Mouse (Mus musculus): ENCODE measurements around the gene Pgs1.

Pgs1 gene

GRCm38 (mm10) chr11:117963091-117963793, 22.9 kb upstream of the Pgs1 start:
- DNase-seq, result peak; percentile 85

GRCm38 (mm10) chr11:117963872-117964271, 22.2 kb upstream of the Pgs1 start:
- no peak for DNase-seq

GRCm38 (mm10) chr11:117964294-117964693, 21.8 kb upstream of the Pgs1 start:
- DNase-seq, result no peak

DNA sequence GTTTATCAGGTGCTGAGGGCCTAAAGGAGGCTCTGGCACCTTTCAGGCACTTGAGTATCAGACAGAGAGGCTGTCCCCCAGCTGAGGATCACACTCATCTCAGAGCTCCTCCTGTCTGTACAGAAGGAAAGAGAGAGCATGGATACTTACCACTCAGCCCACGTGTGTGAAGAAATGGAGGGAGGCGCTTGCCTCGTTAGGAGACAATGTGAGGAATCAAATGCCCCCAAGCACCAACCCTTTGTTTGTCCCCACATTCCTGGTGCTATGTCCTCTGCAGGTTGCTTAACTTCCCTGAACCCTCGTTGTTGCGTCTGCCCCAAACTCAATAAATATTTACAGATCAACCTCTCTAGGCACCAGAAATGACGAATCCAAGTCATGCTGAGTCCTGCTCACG, 21.0 kb upstream of the Pgs1 start:
- no peak for DNase-seq

DNA sequence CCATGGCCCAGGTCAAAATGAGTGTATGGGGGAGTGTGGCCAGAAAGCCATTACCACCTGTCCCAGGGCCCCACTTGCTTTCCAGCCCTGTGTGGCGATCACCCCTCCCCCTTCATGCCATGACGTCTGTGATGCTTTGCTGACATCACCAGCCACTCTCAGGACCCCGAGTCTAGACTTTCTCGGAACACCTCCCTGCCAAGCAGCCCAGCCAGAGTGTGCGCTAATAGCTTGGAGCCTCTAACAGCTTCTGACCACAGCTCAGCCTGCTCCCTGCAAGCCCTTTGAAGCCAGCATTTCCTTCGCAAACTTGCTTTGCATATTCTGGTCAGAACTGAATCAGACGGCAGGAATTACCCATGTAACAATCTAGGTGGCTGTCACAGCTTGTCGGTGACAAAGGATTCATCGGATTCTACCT, 20.5 kb upstream of the Pgs1 start:
- no peak for DNase-seq

- DNase-seq, result peak; percentile 57
Measured at GRCm38 (mm10) chr11:117966506-117967100, 19.5 kb upstream of the Pgs1 start.

DNA sequence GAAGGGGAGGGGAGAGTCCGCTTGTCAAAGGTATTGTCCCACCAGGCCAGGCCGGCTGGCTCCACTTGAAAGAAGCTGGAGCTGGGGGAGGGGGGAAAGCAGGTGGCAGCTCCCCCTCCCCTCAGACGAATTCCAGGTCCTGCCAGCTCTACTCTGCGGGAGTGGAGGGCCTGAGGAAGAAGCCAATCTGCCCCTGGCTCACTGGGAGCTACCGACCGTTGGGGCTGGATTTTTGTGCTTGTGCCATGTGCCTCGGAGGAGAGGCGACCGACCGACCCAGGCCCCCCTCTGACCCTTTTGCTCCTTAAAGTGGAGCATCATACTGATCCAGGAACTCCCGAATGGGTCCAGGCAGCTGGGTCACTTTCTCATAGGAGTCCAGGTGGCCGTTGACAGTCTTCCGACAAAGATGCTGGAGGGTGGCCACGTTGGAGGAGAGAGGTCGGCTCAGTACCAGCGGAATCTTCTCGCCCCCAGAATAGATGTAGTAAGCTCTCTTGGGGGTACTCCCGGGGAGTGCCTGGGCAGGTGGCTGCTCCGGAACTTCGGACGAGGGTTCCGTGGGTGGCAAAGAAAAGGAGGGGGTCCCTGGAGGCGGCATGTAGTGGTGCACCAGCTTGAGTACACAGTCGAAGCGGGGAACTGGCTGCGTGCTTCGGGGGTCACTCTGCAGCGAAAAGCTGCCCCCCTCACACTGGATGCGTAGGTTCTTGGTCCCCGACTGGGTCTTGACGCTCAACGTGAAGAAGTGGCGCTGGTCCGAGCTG, 18.7 kb upstream of the Pgs1 start:
- DNase-seq, result peak; percentile 52

DNA sequence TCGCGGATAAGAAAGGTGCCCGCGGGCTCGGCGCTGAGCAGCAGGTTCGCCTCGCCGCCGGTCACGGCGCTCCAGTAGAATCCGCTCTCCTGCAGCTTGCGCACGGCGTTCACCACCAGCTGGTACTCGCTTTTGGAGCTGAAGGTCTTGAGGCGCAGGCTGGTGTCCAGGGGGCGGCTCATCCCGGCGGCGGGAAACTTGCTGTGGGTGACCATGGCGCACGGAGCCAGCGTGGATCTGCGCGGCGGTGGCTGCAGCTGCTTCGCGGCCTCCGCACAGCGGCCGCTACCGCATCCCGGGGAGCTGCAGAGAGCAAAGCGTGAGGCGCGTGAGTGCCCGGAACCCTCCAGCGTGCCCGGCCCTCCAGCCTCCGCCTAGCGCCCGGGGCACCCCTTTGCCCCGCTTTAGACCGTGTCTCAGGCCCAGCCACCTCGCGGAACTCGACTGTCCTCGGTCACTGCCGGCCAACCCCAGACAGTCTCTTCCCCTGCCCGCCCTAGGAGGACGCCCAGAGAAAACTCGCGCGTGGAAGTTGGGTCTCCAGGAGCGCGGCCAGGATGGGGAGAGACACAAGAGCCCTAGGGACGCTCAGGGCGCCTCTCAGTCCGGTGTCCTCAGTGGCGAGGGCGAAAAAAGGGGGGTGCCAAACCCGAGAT, 17.9 kb upstream of the Pgs1 start:
- peak; percentile 44 for DNase-seq

- DNase-seq, result peak; percentile 24
Measured at GRCm38 (mm10) chr11:117968716-117969099, 17.4 kb upstream of the Pgs1 start.

DNA sequence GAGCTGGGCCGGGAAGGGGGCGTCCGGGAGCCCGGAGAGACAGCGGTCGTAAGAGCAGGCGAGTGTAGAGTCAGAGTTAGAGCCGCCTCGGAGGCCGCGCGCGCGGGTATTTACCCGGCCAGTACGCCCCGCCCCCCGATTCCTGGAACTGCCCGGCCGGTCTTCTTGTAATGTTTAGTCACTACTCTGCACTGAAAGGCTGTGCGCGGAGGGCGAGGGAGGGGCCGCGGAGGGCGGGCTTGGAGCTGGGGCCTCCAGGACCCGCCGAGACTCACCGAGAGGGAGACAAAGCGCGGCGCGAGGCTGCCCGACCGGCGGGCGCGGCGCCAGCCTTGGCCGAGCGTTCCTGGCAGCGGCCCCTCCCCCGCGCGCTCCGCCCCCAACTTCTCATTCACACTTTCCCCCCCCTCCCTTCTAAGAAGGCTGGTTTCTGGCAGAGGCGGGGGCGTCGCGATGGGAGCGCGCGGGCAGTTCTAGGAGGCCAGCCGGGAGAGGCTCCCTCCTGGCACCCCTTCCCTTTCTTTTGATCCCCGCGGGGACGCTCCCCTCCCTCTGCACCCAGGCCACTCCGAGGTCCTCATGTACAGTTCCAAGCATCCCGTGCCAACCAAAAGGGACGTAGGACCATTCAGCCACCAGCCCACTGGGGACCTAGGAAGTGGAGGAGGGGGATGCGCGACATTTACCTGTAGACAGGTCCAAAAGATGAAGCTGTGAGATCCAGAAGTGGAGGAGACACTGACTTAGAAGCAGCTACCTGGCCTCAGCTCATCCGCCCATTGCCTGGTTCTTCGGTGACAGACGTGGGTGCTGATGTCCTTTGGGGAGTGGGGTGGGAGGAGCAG, 16.8 kb upstream of the Pgs1 start:
- peak; percentile 58 for DNase-seq

- DNase-seq, result peak; percentile 91
Measured at GRCm38 (mm10) chr11:117969945-117970872, 15.9 kb upstream of the Pgs1 start, which contains the start of gene Socs3. Gene Socs3, minus strand, starts transcription at chr11:117970047.

DNA sequence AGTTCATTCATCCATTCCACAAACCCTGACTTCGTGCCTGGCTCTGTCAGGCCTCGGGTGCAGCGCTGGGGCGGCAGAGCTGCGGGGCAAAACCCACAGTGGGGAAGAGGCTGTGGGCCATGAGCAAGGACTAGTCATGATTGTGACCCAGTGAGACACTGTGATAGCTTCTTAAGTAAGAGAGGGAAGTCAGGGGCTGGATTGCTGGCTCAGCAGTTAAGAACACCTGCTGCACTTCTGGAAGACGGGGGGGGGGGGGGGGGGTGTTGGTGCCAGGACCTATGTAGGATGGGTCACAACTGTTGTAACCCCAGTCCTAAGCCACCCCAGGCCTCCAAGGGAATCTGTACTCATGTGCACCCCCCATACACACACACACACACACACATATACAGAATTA, 15.0 kb upstream of the Pgs1 start:
- no peak for DNase-seq

- DNase-seq, result no peak
Measured at GRCm38 (mm10) chr11:117971646-117972242, 14.3 kb upstream of the Pgs1 start.

- DNase-seq, result no peak
Measured at GRCm38 (mm10) chr11:117972656-117973558, 13.2 kb upstream of the Pgs1 start.

GRCm38 (mm10) chr11:117973569-117973968, 12.5 kb upstream of the Pgs1 start:
- DNase-seq, result no peak

DNA sequence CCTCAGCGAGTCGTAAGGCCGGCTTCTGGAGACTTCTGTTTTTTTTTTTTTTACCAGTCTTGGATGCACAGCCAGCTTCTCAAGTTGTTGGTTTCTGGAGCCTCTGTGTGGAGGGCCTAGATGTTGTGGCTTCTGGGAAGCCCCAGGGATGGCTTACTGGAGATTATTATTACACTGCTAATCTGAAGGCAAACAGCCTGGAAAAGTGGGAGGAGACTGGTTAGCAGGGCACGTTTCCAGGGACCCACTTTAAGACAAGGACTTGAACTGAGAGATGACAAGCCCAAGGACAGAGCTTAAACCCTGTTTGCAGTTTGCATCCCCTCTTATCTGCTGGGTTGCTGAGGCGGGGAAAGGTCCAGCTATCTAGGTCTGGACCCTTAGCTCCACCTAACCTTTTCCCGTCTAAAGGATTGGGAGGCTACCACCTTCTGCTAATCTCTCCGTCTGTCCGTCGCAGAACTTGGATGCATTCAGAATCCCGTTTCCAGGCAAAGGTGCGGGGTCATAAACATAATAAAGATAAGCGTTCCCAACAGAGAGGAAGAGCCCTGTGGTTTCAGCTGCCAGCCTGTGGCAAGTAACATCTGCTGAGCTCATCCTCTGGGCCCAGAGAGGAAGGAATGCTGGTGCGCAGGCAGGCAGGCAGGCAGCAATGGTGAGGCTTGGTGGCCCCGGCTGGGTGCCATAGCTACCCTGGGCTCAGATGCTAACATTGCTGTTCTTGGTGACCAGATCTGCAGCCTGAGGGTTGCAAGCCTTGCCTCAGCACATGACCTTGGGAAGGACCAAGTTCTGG, 11.6 kb upstream of the Pgs1 start:
- DNase-seq, result no peak

GRCm38 (mm10) chr11:117975211-117975967, 10.7 kb upstream of the Pgs1 start:
- no peak for DNase-seq

DNA sequence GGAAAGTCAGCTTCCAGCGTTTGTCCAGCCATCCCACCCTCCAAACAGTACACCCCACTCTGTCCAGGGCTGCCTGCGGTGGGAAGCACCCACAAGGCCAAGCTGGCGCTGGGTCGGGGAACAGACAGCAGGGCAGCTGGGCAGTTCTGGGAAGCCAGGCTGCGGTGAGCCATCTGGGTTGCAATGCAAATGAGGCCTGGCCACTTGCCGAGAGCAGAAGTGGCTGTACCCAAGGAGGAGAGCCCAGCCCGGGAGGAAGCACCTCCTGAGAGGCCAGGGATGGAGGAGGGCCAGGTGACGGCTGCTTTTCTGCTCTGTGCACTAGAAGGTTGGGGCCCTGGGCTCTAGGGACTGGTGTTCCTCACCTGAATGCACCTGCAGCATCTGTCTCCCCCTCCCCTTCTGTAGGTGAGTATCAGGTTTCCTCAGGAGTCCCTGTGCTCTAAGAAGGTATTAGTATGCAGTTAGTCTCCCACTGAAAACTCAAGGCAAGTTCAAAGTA, 10.0 kb upstream of the Pgs1 start:
- DNase-seq, result peak; percentile 32
